Mouse (Mus musculus): ENCODE measurements around the gene Zcrb1. TPM values are rescaled to one million over a fixed set of nuclear protein-coding genes. Genes with fewer than 3 reads are reported as not detected.

Gene Zcrb1
- total RNA-seq (2015; ENCODE audit: low replicate concordance): 102 and 188 TPM in 2 replicates
- 73.3 and 129 TPM in 2 replicates for total RNA-seq (2017; ENCODE audit: low replicate concordance)

- peak; percentile 97 for ATAC-seq (replicated peaks; ENCODE audit: low FRiP score, poor library complexity, severe bottlenecking)
These were observed at the start of gene Zcrb1, which contains the start of gene Pphln1 for GRCm38 (mm10) chr15:93397826-93398698. Gene Zcrb1 (minus strand): TSS chr15:93398334. Gene Pphln1 (plus strand): TSS chr15:93398350.

GRCm38 (mm10) chr15:93443676-93444075 is 45.5 kb upstream of the Zcrb1 start:
- ATAC-seq (replicated peaks; ENCODE audit: low FRiP score, poor library complexity, severe bottlenecking): no peak

- no peak for ATAC-seq (replicated peaks; ENCODE audit: low FRiP score, poor library complexity, severe bottlenecking)
These were observed 44.1 kb upstream of the Zcrb1 start for GRCm38 (mm10) chr15:93442271-93442670.

- no peak for ATAC-seq (replicated peaks; ENCODE audit: low FRiP score, poor library complexity, severe bottlenecking)
These were observed 40.5 kb upstream of the Zcrb1 start for GRCm38 (mm10) chr15:93438663-93439062.

GRCm38 (mm10) chr15:93435998-93436397 is 37.9 kb upstream of the Zcrb1 start:
- ATAC-seq (replicated peaks; ENCODE audit: low FRiP score, poor library complexity, severe bottlenecking): no peak

GRCm38 (mm10) chr15:93433811-93434210 is 35.7 kb upstream of the Zcrb1 start:
- ATAC-seq (replicated peaks; ENCODE audit: low FRiP score, poor library complexity, severe bottlenecking): no peak

- ATAC-seq (replicated peaks; ENCODE audit: low FRiP score, poor library complexity, severe bottlenecking): no peak
These were observed 24.4 kb upstream of the Zcrb1 start for GRCm38 (mm10) chr15:93422537-93422936.

- no peak for ATAC-seq (replicated peaks; ENCODE audit: low FRiP score, poor library complexity, severe bottlenecking)
These were observed 22.5 kb upstream of the Zcrb1 start for GRCm38 (mm10) chr15:93420596-93420995.

GRCm38 (mm10) chr15:93416300-93416699 is 18.2 kb upstream of the Zcrb1 start:
- ATAC-seq (replicated peaks; ENCODE audit: low FRiP score, poor library complexity, severe bottlenecking): no peak

- ATAC-seq (replicated peaks; ENCODE audit: low FRiP score, poor library complexity, severe bottlenecking): no peak
These were observed 16.3 kb upstream of the Zcrb1 start for GRCm38 (mm10) chr15:93414456-93414855.

GRCm38 (mm10) chr15:93412445-93412844 is 14.3 kb upstream of the Zcrb1 start:
- no peak for ATAC-seq (replicated peaks; ENCODE audit: low FRiP score, poor library complexity, severe bottlenecking)

GRCm38 (mm10) chr15:93406492-93406891 is 8.4 kb upstream of the Zcrb1 start:
- ATAC-seq (replicated peaks; ENCODE audit: low FRiP score, poor library complexity, severe bottlenecking): no peak

GRCm38 (mm10) chr15:93405446-93405986 is 7.4 kb upstream of the Zcrb1 start:
- ATAC-seq (replicated peaks; ENCODE audit: low FRiP score, poor library complexity, severe bottlenecking): no peak

GRCm38 (mm10) chr15:93404849-93405248 is 6.7 kb upstream of the Zcrb1 start:
- ATAC-seq (replicated peaks; ENCODE audit: low FRiP score, poor library complexity, severe bottlenecking): no peak

GRCm38 (mm10) chr15:93402730-93403129 is 4.6 kb upstream of the Zcrb1 start:
- ATAC-seq (replicated peaks; ENCODE audit: low FRiP score, poor library complexity, severe bottlenecking): no peak

- no peak for ATAC-seq (replicated peaks; ENCODE audit: low FRiP score, poor library complexity, severe bottlenecking)
These were observed 3.3 kb upstream of the Zcrb1 start for GRCm38 (mm10) chr15:93401446-93401845.

- no peak for ATAC-seq (replicated peaks; ENCODE audit: low FRiP score, poor library complexity, severe bottlenecking)
These were observed 786 bp upstream of the Zcrb1 start for GRCm38 (mm10) chr15:93398699-93399540.

- ATAC-seq (replicated peaks; ENCODE audit: low FRiP score, poor library complexity, severe bottlenecking): no peak
These were observed 865 bp downstream of the Zcrb1 start for GRCm38 (mm10) chr15:93397269-93397668.

GRCm38 (mm10) chr15:93381337-93381736 is 16.8 kb downstream of the Zcrb1 start:
- no peak for ATAC-seq (replicated peaks; ENCODE audit: low FRiP score, poor library complexity, severe bottlenecking)

GRCm38 (mm10) chr15:93379177-93379576 is 19.0 kb downstream of the Zcrb1 start:
- 0 out of 2 replicates have a peak, but pooled peaks have one; percentile 57 for ATAC-seq (replicated peaks; ENCODE audit: low FRiP score, poor library complexity, severe bottlenecking)

Data from erythroid progenitor cell, adult 5-6 weeks (primary cell).